Mouse (Mus musculus) thymus, adult 2 months (tissue): ENCODE data around the gene Knop1. TPM values are rescaled to one million over a fixed set of nuclear protein-coding genes. Genes with fewer than 3 reads are reported as not detected.

Experiments used
- DNase-seq: peaks from one replicate; pipeline ENCODE4 v3.0.0; 2021
- H3K27ac ChIP-seq: fragments of 200-500 bp; 2 replicates; pipeline ENCODE4 v1.5.1; 2012; ENCODE audit warnings: low read length, control low read depth; ENCODE audit not compliant: control insufficient read depth, insufficient read depth
- H3K27me3 ChIP-seq: fragments of 200-500 bp; 2 replicates; pipeline ENCODE4 v1.6.1; 2012; ENCODE audit warnings: mild to moderate bottlenecking, low read length, moderate library complexity, mixed read lengths; ENCODE audit not compliant: control insufficient read depth, insufficient read depth
- H3K36me3 ChIP-seq: fragments of 200-500 bp; 2 replicates; pipeline ENCODE4 v1.6.1; 2012; ENCODE audit warnings: mild to moderate bottlenecking, low read length, moderate library complexity; ENCODE audit not compliant: control insufficient read depth, insufficient read depth
- H3K4me1 ChIP-seq: fragments of 200-500 bp; replicated peaks from 2 replicates; pipeline ENCODE4 v1.6.1; 2012; ENCODE audit warnings: low read length; ENCODE audit not compliant: control insufficient read depth, insufficient read depth
- H3K4me3 ChIP-seq: fragments of 200-500 bp; 2 replicates; pipeline ENCODE4 v1.5.1; 2012; ENCODE audit warnings: mild to moderate bottlenecking, low read length, control low read depth, moderate library complexity; ENCODE audit not compliant: control insufficient read depth, insufficient read depth
- CTCF ChIP-seq: fragments of 200-500 bp; IDR thresholded peaks from 2 replicates; pipeline ENCODE4 v1.5.1; 2012; ENCODE audit warnings: mild to moderate bottlenecking, control low read depth, low read length, moderate library complexity, borderline replicate concordance; ENCODE audit not compliant: control insufficient read depth, poor library complexity, insufficient read depth; ENCODE audit errors: extremely low read depth
- POLR2A ChIP-seq: fragments of 200-500 bp; IDR thresholded peaks from 2 replicates; pipeline ENCODE4 v1.6.1; 2012; ENCODE audit warnings: mild to moderate bottlenecking, low read length, control low read depth, moderate library complexity; ENCODE audit not compliant: control insufficient read depth, poor library complexity, insufficient read depth; ENCODE audit errors: extremely low read depth
- WGBS: fragments of 180-500 bp; shearing (Covaris S2); methylation state at CpG from one replicate; pipeline ENCODE4 v1.1.7; 2018; 5-methylcytosine and 5-hydroxymethylcytosine counted together
- polyA plus RNA-seq: library from polyadenylated mRNA; depleted of rRNA; stranded (reverse); fragments of >200 nt; gene quantifications from 2 replicates; pipeline ENCODE4 v1.2.3, GENCODE M21; 2012; rRNA removed

Gene Knop1
- polyA plus RNA-seq, 1 experiment, result 13.3 TPM

GRCm38 (mm10) chr7:118800112-118800734, 55.8 kb downstream of the Knop1 start:
- DNase-seq, result no peak
- no peak overlapping the region for H3K27ac ChIP-seq
- H3K36me3 ChIP-seq, result peaks cover 10% of the 10 kb centered on the region; the same call in 1 of the 2 replicates
- H3K4me3 ChIP-seq, result no peak overlapping the region
- 44% methylated on average over 15 of the region's 15 CpGs for WGBS
- TF ChIP-seq CTCF (no peak), POLR2A (no peak)
- H3K4me1 ChIP-seq, result no peaks in the 10 kb centered on the region
- no peaks in the 10 kb centered on the region for H3K27me3 ChIP-seq

GRCm38 (mm10) chr7:118798105-118798570, 57.9 kb downstream of the Knop1 start:
- H3K27me3 ChIP-seq, result no peaks in the 10 kb centered on the region
- TF ChIP-seq POLR2A (no peak), CTCF (no peak)
- 34% methylated on average over 6 of the region's 6 CpGs for WGBS
- no peak overlapping the region for H3K4me3 ChIP-seq
- no peak for DNase-seq
- H3K36me3 ChIP-seq, result peaks cover 7% of the 10 kb centered on the region
- H3K27ac ChIP-seq, result peak overlapping the region; percentile 43; the same call in 1 of the 2 replicates
- H3K4me1 ChIP-seq, result no peaks in the 10 kb centered on the region

GRCm38 (mm10) chr7:118797600-118797999, 58.5 kb downstream of the Knop1 start:
- Histone ChIP-seq H3K27me3 (no peaks in the 10 kb centered on the region), H3K27ac (no peak overlapping the region), H3K4me1 (no peaks in the 10 kb centered on the region), H3K36me3 (peaks cover 12% of the 10 kb centered on the region), H3K4me3 (no peak overlapping the region)
- no peak for DNase-seq
- TF ChIP-seq POLR2A (no peak), CTCF (no peak)
- 84% methylated on average over 7 of the region's 7 CpGs for WGBS

- no peak overlapping the region for H3K4me3 ChIP-seq
- H3K36me3 ChIP-seq, result peaks cover 17% of the 10 kb centered on the region
- no peak for DNase-seq
- no peak for TF ChIP-seq POLR2A
- no peak for TF ChIP-seq CTCF
- H3K27ac ChIP-seq, result no peak overlapping the region
- no peaks in the 10 kb centered on the region for H3K4me1 ChIP-seq
- H3K27me3 ChIP-seq, result no peaks in the 10 kb centered on the region
- WGBS, result 93% methylated on average over 9 of the region's 9 CpGs
These were observed 59.2 kb downstream of the Knop1 start for GRCm38 (mm10) chr7:118796838-118797237.

GRCm38 (mm10) chr7:118795779-118796178, 60.3 kb downstream of the Knop1 start:
- no peak for TF ChIP-seq CTCF
- TF ChIP-seq POLR2A, result no peak
- Histone ChIP-seq H3K4me3 (no peak overlapping the region), H3K36me3 (peaks cover 13% of the 10 kb centered on the region), H3K4me1 (no peaks in the 10 kb centered on the region), H3K27me3 (no peaks in the 10 kb centered on the region), H3K27ac (no peak overlapping the region)
- DNase-seq, result no peak
- WGBS, result 90% methylated on average over 8 of the region's 8 CpGs

- H3K4me3 ChIP-seq, result no peak overlapping the region
- no peaks in the 10 kb centered on the region for H3K27me3 ChIP-seq
- TF ChIP-seq CTCF (no peak), POLR2A (no peak)
- H3K4me1 ChIP-seq, result no peaks in the 10 kb centered on the region
- no peak for DNase-seq
- H3K36me3 ChIP-seq, result peaks cover 13% of the 10 kb centered on the region
- no peak overlapping the region for H3K27ac ChIP-seq
- WGBS, result 94% methylated on average over 8 of the region's 8 CpGs
These were observed 62.2 kb downstream of the Knop1 start for GRCm38 (mm10) chr7:118793899-118794298.

Other genes starting within 250 kb of the Knop1 start
- gene Gde1, start 150.5 kb downstream of the Knop1 start, polyA plus RNA-seq, result 161 and 163 TPM in 2 replicates
- gene Ccp110, start 143.7 kb downstream of the Knop1 start, polyA plus RNA-seq, result 7.3 and 8.7 TPM in 2 replicates
- 56.2 and 61.1 TPM in 2 replicates for gene Vps35l, start 116.0 kb downstream of the Knop1 start, polyA plus RNA-seq
- 1.1 TPM in 2 replicates for gene Iqck, start 502 bp downstream of the Knop1 start, polyA plus RNA-seq
- gene Gprc5b, start 139.0 kb upstream of the Knop1 start, polyA plus RNA-seq, result 15.2 and 20.0 TPM in 2 replicates